Mouse (Mus musculus) liver, postnatal 0 days (tissue): ENCODE results near the gene Adgrb3.

ENCODE experiments used
- CTCF ChIP-seq: sonication (generic); IDR thresholded peaks from 2 replicates; pipeline ENCODE4 v1.5.1; 2016; ENCODE audit warnings: antibody characterized with exemption, low read depth
- EP300 ChIP-seq: IDR thresholded peaks from 2 replicates; pipeline ENCODE4 v1.6.1; 2016; ENCODE audit warnings: antibody characterized with exemption, low read depth, mild to moderate bottlenecking

DNA sequence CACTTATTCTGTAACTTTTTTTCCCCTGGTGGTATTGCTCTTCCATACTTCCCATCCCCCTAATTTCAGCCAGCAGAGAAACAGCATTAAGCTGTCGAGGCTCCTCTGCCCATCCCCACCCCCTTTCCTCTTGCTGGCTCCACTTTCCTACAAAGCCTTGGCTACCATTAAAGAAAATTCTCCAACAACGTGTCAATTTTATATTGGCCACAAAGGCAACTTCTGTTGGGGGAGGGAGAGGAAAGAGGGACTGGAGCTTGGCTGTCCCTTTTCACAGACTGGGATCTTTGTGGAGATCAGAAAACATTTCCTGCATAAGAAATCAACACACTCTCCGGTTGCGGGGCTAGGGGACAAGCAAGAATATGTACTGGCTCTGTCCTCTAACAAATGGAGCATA lies 4.9 kb downstream of the Adgrb3 start:
- TF ChIP-seq CTCF (no peak), EP300 (no peak)
